Mouse (Mus musculus) spleen, adult 18-20 months (tissue): ENCODE results near the gene Prodh2.
"Not testable (repeated sequence)": the region's sequence is repeated elsewhere in the genome, so short reads cannot be mapped to it uniquely, and the experiment has no call there.

Source experiments
- DNase-seq, 2 experiments: peaks; one replicate each; pipeline ENCODE4 v3.0.0; 2022; ENCODE audit warnings: mixed read lengths in 2 of 2

Prodh2 gene

DNA sequence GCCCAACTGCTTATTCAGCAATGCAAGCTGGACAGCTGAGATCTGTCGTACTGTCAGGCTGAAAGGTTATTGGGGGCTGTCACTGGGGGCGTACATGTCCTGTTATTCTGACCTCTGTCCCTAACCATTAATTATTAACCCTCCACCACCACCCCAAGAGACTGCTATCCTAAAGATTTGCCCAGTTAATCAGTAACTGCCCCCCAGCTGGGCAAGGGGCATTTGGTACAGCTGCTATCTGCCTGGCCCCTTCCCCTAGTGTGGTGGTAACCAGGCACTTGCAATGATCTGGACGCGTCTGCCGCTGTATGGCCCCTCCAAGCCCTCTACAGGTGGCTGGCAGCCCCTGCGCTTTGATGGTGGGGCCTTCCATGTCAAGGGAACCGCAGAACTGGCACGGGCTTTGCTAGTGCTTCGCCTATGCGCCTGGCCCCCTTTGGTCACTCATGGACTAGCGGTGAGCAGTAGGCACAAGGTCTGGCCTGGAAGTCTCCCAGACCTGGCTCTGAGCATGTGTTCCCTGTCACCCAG, at the start of gene Prodh2:
Gene Prodh2, plus strand, starts transcription at position 222 of the 531 bp plus-strand sequence.
- DNase-seq = no peak

DNA sequence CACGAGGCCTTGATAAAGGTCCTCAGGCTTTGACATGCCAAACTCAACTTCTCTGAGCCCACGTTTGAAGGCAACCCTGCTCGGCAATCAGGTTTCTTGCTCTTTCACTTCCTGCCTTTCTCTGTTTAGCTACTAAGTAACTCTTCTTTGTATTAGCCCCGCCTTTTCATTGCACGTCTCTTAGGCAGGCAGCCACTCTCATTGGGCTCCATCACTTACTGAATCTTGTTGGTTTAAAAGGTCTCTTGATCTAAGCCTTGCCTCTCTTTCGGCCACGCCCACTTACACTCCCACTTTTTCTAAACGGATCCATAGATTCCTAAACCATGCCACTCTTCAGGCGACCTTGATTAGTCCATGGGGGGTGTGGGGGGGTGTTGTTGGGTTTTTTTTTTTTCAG, 49.7 kb upstream of the Prodh2 start:
- DNase-seq = no peak

DNA sequence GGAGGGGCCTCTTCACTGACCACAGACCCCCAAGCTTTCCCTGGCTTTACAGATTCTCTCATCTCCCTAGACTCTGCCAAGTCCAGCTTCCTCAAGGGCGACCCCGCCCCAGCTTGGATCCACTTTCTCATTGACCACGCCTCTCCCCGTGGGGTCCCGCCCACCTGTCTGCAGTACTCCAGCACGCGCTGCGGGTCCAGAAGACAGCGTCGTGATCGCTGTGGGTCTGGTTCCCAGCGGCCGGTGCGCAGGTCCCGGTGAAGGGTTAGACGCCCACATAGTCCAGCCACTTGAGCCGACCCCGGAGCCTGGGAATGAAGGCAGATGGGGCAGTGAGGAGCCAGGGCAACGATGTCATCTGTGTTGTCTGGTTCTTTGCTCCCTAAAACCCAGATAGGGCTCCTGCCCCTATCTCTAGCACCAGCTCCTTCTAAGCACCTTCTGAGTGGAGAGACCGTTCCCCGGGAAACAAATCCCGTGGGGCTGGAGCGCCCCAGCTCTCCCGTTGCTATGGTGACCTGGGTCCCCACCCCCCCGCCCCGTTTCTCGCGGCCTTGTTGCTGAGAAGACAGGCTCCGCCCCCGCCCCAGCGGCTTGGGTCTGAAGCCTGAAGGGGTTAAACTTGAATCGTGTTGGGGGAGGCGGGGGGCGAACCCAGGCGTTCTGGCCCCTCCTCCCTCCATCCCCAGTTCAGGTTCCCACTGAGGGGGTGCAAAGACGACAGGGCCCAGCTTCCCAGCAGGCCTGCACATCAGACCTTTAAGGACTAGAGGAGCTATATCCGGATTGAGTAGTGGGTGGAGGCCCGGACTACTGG, 49.1 kb upstream of the Prodh2 start:
- no peak for DNase-seq

DNA sequence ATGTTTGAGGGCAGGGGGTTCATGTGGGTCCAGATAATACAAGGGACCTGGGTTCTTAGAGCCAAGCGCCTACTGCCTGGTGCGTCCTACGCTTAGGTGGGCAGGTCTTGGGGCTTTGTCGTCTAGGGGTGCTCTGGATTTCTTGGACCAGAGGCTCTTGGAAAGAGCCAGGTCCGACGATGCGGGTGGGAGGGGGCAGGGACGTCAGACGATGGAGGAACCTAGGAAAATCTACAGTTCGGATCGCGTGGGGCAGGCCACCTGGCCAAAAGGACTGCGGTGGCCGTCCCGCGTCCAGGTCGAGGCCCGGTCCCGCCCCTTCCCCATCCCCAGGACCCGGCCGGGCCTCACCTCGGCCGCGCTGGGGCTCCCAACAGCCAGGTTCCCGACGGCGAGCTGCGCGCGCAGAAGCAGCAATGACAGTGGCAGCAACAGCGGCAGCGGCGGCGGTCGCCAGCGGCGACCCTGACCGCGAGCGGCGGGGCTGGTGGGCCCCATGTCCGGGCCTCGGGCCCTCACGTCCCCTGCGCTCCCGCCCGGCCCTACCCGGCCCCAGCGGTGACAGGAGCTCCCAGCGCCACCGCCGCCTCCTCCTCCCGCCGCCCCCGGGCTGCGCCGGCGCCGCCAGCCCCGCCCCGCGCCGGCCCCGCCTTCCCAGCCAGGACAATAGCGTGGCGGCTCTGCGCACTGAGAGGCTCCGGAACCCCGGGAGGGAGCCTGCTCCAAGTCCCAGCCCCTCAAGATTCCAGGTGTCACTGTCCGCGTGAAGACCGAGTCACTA, 48.3 kb upstream of the Prodh2 start, which contains the start of gene Aplp1:
Gene Aplp1, minus strand, starts transcription at position 565 of the 781 bp plus-strand sequence.
- DNase-seq = peak in 1 of 2 experiments; percentile 53

DNA sequence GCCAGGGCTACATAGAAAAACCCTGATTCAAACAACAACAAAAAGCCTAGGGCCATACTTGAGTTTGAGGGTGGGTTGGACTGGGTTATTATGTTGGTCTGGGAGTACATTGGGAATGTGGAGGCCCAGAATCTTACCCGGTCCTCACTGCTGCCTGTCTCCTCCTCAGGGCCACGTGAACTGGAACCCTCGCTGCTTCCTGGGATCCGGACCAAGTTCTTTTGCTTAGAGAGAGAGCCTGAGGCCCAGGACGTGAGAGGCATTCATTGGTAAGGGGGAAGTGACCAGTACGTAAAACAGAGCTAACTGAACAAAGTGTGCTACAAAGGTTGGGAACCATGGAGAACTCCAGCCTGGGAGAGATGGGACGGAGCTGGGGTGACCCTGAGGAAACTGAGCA, 43.2 kb upstream of the Prodh2 start:
- DNase-seq = no peak

DNA sequence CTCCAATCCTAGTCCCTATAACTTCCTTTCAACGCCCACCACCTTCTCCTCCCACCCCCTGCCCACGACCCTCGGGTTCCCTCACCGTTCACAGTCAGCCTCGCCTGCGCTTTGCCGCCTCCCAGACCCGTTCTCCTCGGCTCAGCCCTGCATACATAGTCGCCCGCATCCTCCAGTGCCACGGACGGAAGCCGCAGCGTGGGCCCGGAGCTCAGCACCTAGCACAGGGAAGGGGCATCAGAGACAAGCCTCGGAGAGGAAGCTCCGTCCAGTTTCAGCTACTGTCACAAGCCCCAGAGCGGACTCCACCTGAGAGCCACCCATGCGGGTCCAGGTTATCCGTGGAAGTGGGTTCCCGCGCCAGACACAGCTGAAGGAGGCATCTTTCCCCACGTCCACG, 40.1 kb upstream of the Prodh2 start:
- no peak for DNase-seq

DNA sequence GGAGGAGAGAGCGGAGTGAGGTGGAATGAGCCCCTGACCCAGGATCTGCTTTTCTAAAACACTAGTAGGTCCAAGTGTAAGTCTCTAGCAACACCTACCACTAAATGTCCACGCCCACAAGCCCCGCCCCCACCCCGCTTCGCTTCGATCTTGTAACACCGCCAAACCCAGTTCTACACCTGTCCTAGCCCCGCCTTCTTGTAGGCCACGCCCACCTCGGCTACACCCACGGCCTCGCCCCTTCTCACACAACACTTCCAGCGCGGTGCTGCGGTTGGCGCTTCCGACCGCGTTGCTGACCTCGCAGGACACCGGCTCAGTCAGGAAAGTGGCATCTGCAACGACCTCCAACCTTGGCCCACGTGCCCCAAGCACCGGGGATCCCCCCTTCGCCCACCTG, 39.7 kb upstream of the Prodh2 start:
- peak; percentile 30 to 50 for DNase-seq

DNA sequence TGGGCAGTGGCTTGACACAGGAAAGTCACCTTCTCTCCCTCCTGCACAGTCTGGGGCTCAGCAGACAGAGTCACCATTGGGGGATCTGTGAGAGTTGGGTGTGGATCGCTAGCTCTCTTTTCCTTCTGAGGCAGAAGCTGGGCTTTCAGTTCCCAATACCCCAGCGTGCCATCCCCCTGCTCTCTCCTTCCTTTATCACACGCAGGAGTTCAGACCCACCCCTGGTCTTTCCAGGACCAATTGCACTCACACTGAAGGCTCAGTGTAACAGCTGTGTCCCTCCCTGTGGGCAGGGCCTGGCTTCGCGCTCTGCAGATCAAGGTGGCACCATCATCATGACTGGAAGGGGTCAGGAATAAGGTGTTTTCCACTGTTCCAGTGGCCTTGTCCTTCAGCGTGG, 39.2 kb upstream of the Prodh2 start:
- no peak for DNase-seq

DNA sequence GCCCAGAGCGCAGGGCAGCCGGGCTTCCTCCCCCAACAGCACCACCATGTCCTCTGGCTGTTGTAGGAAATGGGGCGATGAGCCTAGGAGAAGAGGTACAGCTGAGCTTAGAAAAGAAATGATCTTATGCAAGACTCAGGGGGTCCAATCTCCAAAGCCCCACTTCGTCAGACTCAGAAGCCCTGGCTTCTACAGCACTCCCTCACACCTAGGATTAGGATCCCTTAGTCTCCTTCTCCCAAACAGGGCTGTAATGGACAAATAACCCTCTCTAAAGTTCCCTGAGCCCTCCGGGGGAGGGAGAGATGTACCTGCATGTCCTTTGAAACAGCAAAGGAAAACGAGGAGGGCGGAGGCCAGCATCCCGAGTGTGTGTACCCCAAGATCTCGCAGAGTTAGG, 36.9 kb upstream of the Prodh2 start:
- DNase-seq = no peak

DNA sequence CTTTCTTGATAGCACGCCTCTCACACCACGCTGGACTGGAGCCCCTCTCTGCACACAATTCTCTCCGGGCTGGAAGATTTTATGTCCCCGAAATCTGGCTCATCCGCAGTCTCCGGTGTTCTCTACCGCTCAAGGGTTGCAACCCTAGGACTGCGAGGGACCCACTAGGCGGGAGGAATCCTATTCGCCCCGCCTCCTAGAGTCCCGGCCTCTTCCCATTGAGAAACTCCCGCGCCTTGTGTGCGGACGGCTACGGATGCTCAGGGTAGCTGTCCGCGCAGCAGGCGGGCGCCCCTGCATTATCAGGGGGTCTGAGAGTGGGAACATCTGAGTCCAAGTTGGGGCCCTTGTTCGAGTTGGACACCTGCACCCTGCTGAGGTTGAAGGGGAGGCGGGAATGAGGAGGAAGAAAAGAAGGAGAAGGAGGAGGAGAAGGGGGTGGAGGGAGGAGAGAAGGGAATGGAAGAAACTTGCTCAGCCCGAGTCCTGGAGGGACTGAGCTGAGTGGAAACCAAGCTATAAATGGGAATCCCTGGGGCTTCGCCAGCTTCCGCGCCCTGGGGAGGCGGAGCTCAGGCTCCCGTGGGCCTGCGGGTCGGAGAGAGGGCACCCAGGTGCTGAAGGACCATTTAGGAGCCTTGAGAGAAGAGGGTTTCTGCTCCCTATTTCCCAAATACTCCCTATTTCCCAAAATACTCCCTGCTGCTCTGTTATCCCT, 36.4 kb upstream of the Prodh2 start:
- no peak for DNase-seq

DNA sequence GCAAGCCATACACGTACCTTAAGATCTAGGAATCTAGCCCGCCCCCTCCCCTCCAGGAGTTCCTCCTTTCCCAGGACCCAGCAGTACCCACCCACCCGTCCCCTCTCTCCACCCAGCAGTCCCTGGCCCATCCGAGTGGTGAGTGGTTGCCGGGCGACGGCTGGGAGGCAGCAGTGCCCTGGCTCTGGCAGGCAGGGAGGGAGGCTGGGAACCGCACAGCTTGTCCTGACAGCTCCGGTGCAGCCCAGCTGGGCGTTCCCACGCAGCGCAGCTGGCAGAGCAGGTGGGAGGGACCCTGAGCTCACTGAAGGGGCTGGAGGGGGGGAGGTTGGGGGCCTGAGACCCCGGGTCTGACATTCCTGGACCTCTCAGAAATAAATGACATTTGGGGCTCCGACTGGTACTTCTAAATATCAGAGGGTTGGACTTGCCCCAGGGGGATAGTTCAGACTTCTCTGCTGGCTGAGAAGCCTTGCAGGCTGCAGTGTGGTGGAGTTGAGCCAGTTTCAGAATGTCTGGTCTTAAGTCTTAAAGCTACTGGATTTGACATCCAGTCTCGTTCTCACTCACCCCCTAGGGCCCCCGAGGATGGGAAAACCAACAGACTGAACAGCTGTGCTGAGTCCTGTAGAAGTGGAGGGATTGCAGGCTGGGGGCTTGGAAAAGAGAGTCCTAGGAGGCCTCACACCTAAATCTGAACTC, 35.6 kb upstream of the Prodh2 start, which contains the start of the genes Kirrel2 and Nphs1:
Gene Kirrel2, minus strand, starts transcription at position 62 of the 702 bp plus-strand sequence.
Gene Nphs1, plus strand, starts transcription at position 687 of the 702 bp plus-strand sequence.
- DNase-seq = no peak

DNA sequence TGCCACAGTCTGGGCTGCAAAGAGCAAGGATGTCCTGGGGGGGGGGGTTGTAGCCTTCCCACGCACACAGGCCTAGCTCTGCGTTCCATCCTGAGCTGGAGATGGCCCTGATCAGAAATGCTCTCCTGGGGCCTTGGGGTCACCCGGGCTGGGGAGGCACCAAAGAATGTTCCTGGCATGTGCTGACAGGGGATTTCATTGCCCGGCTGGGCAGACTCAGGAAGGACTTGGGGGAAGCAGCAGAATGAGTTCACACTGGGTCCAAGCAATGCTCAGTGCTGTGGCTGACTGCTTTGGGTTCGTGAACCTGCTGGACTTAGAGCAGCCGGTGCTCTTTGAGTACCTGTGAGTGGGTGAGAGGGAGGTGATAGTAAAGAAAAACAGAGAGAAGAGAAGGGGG, 33.9 kb upstream of the Prodh2 start:
- DNase-seq = no peak

DNA sequence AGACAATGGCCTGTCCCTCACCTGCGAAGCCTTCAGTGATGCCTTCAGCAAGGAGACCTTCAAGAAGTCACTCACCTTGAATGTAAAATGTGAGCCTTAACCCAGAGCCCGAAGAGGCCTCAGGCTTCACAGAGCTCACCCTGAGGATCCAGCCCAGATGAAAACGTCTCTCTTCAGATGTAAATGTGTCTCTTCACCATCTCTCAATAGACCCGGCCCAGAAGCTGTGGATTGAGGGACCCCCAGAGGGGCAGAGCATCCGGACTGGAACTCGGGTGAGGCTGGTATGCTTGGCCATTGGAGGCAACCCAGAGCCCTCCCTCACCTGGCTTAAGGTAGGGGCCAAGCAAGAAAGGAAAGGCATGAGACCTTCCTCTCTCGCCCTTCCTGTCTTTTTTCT, 29.9 kb upstream of the Prodh2 start:
- no peak for DNase-seq

DNA sequence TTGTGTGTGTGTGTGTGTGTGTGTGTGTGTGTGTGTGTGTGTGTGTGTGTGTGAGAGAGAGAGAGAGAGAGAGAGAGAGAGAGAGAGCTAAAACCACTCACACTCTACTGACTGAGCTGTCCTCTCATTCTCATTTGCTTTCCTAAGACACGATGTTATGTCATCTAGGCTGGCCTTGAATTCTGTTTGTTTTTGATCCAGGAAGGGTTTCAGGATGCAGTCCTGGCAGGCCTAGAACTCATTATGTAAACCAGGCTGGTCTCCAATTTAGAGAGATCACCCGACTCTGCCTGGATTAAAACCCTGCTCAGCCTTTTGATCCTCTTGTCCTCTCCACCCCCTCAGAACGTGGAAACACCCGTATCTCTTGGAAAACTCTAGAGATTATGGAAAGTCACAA, 29.4 kb upstream of the Prodh2 start:
- no peak for DNase-seq

DNA sequence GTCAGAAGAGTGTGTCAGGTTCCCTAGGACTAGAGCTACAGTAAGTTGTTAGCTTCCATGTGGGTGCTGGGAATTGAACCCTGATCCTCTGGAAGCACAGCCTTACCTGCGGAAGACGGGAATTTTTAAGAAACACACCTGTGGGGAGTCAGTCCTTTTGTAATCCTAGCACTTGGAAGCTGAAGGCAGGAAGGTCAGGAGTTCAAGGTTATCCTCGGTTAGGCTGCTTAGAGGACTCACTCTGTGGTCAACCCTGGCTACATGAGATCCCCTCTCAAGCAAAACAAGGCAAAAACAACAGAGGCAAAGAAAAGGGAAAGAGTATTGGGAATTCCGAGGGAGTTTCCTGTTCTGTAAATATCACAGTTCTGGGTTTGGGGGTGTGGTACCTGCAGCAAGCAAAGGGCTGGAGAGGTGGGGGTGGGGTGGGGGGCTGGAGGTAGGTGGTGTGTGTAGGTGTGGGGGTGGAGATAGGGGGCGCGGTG, 28.6 kb upstream of the Prodh2 start:
- DNase-seq = no peak

DNA sequence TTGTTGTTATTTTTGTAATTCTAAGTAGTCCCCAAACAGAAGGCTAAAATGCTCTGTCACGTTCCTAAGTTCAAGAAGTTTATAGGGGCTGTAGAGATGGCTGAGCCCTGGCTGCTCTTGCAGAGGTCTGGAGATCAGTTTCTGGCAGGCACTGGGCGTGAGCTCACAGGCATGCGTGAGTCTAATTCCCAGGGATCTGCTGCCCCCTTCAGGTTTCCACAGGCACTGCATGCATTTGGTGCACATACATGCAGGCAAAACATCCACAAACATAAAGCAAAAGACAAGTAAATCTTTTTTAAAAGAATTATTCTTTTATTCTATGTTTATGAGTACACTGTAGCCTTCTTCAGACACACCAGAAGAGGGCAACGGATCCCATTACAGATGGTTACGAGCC, 21.0 kb upstream of the Prodh2 start:
- peak in 1 of 2 experiments; percentile 29 for DNase-seq

DNA sequence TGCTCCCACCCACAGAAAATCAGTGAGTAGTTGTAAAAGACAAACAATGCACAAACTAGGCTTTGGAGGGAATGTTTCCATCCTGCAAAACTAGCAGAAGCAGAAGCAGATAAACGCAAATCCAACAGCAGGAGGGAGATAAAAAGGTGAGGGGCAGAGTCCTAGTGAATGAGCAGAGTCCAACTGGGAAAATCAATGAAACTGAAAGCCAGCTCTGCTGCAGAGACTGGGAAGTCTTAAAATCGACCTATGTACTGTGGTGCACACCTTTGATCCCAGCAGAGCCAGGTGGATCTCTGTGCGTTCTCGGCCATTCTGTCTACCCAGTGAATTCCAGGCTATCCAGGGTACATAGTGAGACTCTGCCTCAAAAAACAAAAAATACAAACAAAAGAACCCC, 18.4 kb upstream of the Prodh2 start:
- DNase-seq = no peak

DNA sequence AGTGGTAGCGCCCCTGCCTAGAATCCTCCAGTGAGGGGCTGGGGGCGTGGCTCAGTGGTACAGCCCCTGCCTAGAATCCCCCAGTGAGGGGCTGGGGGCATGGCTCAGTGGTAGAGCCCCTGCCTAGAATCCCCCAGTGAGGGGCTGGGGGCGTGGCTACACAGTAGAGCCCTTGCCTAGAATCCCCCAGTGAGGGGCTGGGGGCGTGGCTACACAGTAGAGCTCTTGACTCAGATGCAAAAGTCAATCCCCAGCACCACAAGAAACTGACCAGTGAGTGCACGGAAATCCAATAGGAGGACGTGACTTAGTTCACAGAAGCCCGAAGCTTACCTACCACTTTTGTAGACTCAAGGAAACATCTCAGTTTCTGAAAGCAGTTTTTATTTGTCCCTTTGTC, 17.3 kb upstream of the Prodh2 start:
- DNase-seq = not testable (repeated sequence)

DNA sequence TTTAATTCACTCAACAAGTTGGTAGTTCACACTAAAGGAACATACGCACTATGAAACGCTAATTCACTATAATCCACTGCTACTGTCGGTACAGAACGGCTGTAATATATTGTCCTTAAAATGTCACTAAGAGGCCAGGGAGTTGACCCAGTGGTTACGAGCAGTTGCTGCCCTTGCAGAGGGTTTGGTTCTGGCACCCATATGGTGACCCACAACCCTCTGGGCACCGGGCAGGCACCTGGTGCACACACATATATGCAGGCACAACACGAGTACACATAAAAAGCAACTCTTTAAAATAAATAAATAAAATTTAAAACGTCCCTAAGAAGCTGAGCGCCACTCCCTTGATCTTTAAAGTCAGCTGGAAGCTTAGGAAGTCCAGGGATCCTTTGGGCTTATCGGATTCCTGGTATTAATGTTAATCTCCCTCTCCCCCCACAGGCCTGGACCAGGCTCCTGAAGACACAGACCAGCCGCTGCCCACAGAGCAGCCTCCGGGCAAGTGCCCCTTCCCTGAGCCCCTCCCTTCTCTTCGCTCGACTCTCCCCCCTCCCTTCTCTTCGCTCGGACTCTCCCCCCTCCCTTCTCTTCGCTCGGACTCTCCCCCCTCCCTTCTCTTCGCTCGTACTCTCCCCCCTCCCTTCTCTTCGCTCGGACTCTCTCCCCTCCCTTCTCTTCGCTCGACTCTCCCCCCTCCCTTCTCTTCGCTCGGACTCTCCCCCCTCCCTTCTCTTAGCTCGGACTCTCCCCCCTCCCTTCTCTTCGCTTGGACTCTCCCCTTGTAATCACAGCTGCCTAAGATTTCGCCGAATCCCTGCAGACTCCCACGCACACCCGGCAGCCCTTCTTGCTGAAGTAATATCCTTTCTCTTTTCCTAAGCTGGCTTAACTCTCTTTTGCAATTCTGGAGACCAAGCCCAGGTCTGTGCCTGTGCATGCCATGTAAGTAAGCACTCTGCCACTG, 15.7 kb upstream of the Prodh2 start:
- no peak for DNase-seq

DNA sequence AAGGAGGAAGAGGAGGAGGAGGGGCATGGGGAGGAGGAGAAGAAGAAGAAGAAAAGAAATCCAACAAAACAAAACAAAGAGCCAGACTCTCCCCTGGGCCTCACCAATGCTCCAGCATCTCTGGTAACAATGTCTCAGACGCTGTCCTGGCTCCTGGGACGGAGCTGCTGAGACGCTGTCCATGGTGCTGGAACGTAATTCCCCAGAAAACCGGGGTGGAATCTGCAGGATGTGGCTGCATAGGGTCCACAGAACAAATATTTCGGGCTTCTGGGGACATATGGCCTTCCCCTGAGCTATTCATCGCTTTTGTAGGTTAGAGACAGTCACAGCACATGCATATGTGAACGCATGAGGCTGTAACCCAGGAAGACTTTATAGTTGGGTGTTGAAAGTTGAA, 9.2 kb upstream of the Prodh2 start:
- no peak for DNase-seq
